Mouse (Mus musculus) 3T3-L1 (cell line): ENCODE measurements around the gene Vps13d.

Experiments
- DNase-seq: peaks from one replicate; pipeline ENCODE4 v3.0.0-alpha.2; 2015; ENCODE audit warnings: low read depth, low spot score

Vps13d gene

DNA sequence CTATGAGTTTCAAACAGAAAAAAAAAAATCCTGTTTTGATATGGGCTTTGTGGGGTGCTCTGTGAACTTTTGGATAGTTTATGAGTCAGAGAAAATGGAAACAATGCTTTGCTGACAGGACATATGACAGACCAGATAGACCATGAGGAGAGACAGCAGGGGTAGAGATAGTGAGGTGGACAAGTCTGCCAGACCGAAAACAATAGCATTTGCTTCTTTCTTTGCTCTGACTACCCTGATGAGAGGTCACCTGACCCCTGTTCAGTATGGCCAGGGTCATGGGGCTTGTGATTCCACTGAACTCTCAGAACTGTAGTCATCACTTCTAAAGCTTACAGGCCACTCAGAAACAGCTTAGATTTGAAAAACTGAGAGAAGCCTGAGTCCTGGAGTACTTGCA lies 217.7 kb downstream of the Vps13d start:
- no peak for DNase-seq

DNA sequence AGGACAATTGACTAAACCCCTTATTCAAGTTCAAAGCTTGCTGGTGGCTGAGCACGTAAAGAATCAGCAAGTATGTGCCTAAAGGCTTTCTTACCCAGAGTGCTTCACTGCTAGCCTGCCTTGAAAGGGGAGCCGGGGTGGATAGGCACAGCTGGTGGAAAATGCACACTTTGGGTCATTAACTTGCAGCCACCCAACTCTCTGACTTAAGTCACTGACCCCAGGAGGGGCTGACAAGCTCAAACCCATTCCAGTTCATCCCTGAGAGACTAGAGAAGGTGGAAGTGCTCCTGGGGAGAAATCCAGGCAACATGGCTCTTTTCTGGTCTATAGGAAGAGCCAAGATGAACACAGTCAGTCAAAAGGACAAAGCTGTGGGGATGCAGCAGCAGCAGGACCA lies 219.3 kb downstream of the Vps13d start:
- no peak for DNase-seq

DNA sequence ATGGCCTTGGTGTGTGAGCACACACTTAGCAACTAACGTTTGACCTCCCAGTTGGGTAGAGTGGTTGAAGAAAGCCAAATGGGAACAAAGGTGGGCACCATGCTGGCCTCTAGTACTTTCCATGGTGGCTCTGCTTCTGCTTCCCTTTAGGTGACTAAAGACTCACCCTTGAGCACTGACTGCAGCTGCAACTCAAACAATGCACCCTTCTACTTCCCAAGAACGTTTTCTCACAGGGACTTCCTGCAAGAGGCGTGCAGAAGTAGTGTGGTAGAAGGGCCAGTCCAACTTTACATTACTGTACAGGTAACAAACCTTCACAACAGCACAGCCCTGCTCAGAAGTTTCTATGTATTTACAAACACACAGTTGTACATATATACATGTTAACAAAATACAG lies 220.3 kb downstream of the Vps13d start:
- DNase-seq = no peak

DNA sequence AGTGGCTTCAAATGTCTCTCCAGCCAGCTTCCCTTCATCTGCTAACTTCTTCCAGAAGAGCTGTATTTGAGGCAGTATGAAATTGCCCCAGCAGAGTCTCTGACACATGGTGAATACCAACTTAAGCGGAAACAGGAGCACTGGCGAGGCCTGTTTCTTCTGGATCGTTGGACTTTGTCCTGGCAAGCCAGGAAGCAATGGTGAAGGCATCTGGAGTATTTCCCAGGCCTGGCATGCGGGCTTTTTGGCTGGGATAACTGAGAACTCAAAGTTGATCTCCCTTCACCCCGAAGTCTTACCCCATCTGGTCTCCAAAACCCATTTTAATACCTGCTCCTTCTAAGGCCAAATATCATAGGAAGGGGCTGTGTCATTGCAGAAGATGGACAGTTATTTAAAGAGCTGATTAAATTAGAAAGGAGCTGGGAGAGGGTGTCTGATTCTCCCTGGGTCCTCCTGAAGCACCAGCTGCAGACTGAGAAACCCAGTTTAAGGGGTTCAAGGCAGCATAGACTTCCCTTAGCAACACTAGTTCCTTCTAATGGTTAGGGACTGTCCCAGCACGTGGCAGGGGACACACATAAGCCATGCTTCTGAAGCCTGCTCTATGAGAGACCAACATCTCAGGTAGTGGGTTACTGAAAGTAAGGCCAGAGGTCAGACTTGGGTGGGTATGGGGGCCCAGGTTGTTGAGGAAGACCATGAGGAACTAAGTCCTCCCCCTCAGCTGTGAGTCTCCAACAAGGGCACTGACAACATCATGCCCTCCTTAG lies 221.7 kb downstream of the Vps13d start:
- no peak for DNase-seq

DNA sequence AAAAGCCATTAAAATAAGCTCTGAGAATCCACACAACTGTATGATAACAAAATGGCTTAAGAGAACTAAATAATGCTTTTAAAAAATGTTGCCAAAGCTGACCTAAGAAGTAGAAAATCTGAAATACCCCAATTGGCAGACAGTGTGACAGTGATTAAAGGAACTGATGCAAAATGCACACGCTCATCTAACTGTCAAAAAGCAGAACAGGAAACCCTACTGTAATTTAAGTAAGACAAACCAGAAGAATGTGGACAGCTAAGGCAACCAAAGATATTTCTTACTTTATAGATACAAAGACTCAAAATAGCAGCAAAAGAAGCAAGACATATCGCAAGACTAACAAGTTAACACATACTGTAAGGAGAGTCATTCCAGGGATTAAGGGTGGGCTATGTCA lies 223.8 kb downstream of the Vps13d start:
- no peak for DNase-seq

DNA sequence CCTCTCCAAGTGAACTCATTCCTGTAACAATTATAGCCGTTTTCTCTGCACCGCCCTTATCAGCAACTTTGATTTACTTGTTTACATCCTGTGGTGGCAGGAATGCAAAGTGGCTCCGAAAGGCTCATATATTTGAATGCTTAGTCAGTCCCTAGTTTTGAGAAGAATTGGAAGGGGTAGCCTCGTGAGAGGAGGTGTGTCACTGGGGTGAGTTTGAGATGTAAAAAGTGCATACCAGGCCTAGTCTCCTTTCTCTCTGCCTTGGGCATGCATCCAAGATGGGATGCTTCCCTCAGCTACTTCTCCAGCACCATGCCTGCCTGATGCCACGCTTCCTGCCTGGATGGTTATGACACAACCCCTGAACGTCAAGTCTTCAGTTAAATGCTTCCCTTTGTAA lies 225.8 kb downstream of the Vps13d start:
- DNase-seq = peak; percentile 77

DNA sequence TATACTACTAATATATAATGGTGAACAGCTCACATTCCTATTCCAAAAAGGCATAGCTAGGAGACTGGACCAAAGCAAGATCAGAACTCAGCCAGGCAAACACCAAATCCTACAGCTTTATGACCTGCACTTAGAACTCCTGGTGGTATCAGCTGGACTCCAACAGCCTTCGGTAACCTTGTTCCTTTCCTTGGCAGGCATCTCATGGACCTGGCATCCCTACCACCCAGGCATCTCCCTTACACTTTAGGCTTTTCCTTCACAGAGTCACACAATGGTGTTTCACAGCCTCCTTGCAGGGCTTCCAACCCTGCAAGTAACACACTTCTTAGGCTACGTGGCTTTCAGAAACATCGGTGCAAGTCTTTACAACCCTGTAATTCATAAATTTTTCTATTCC lies 226.4 kb downstream of the Vps13d start:
- DNase-seq = no peak

DNA sequence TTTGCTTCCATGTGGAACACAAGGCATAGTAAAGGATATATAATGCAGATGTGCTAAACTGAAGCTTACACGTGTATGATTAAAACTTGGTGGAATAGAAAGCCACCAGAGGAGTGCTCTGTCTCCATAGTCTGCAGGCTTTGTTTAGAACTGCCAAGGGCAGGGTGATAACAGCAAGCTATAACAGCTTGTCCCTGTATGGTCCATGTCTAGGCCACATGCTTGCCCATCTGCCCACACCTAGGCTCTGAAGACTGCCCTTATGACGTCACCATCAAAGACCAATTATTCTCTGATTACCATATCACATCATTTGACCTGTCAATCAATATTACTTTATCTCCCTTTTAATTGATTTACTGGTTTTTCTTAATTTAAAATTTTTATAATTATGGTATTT lies 229.6 kb downstream of the Vps13d start:
- DNase-seq = no peak

DNA sequence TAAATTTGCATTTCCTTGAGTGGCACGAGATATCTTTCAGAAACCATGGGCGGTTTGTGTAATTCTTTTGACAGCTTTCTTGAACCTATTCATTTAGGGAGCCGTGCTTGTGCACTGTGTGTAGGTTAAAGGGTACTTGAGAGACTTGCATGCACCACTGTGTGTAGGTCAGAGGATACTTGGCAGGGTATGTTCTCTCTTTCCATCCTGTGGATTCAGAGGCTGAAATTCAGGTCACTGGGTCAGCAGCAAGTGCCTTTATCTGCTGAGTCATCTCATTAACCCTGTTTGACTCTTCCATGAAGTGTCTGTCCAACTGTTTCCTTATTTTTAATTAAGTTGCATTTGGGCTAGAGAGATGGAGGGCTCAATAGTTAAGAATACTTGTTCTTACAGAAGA lies 233.1 kb downstream of the Vps13d start:
- DNase-seq = no peak

DNA sequence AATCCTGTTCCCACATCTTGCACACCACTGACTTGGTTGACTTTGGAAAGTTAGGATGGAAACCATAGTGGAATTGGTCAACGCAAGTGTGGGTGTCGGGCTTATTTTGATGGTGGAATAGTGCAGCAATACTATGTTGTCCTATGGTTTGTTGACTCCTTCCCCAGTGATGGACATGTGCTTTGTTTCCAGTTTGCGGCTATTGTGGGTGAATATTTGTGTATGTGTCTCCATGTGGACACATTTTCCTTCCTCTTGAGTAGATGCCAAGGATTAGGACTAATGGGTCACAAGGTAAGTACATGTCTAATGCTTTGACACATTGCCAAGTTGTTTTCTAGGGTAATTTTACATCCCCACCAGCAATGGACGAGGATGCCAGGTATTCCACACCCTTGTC lies 233.6 kb downstream of the Vps13d start:
- DNase-seq = no peak

DNA sequence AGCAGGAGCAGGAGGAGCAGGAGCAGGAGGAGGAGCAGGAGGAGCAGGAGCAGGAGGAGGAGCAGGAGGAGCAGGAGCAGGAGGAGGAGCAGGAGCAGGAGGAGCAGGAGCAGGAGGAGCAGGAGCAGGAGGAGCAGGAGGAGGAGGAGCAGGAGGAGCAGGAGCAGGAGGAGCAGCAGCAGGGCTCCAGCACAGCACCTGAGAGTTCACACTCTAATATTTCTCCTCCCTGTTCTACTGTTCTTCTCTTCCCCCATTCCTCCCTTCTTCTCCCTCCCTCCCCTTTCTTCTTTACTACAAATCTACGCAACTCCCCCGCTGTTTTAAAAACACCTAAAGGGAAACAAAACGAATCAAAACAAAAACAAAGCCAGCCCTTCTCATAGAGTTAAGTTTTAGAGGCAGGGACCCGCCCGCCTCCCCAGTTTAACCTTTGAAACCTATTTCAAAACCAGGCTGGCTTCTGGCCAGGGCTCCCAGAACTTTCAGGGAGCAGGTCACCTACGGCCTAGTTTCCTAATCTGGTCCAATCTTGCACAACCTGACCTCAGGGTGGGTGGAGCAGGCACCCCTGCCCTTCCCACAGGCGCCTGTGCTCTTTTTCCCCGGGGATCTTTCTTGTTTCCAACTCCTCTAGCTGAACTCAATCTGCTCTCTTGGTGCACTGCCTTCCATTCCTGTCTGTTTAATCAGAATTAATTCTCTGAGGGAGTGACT lies 234.5 kb downstream of the Vps13d start:
- DNase-seq = peak; percentile 20

DNA sequence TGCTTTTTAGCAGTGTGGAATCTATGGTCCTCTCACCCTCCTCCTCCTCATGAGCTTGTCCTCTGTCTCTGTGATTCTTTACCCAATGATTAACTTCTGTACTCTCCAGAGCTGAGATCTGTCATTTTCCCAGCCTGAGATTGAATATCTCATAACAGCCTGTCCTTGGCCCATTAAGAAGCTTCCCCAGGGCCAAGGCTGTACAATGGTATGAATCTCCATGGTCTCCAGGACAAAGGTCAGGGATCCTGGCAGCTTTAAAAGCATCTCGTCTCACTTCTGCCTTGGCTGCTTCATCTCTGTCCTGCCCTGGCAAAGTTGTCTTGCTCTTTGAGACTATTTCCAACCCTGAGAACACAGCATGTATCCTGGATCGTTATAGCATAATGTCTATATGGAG lies 237.1 kb downstream of the Vps13d start:
- DNase-seq = no peak

DNA sequence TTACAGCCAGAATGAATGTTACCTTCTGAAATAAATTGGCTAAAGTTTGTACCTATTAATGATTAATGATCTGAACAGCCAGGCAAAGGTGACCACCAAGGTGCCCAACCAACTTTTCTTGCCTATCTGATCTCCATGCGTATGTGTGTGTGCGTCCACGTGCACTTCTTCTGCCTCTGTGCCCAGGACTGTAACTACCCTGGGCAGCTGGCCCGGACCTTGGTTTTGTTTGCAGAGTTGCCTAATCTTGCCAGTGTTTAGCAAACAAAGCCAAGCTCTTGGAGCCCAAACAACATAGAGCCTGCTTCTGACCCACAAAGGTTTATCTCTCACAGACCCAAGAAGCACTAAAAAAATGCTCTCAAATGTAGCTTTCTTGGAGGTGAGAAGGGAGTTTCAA lies 237.6 kb downstream of the Vps13d start:
- DNase-seq = no peak

DNA sequence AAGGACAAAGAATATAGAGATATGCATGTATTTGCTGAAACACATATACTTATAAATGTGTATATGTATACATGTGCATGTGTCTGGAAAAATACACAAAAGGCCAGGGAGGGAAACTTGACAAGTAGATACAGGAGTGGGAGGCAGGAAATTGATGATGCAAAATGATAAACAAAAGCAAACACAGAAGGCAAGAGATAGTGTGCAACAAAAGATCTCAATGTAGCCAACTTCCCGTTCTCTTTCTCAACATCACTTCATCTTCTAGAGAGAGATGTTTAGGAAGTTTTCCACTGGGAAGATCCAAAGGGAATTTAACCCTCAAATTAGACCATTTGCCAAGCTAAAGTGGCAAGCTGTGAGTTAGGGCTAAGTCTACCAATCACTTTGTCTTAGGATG lies 238.5 kb downstream of the Vps13d start:
- DNase-seq = no peak

DNA sequence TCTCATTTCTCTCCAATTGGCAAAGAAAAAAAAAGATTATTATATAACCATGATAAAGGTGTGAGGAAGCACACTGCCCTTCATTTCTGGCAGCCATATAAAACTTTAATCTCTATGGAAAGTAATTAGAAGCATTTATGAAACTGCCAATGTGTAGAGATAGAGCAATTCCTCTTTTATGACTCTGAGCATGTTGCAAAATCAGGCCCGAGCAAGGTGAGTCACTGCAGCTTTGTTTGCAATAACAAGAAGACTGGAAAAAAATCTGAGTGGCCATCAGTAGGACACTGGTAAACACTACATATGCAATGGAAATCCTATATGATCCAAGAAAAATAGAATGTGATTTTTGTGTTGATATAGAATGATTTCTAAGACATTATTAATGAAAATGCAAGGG lies 238.9 kb downstream of the Vps13d start:
- peak; percentile 61 for DNase-seq

DNA sequence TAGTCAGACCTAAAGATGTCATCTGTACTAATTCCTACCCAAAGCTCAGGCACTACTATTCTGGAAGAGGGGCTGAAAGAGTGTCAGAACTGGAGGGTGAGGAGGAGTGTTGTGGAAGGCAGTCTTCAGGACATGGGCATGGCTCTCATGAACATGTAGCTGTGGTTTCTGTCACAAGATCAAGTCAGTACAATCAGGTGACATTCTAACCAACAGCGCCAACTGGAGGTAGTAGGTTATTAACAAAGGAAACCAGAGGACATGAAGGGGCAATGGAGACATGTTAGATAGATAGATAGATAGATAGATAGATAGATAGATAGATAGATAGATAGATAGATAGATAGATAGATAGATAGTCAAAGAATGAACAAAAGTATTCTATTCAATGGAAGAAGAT lies 241.4 kb downstream of the Vps13d start:
- no peak for DNase-seq

DNA sequence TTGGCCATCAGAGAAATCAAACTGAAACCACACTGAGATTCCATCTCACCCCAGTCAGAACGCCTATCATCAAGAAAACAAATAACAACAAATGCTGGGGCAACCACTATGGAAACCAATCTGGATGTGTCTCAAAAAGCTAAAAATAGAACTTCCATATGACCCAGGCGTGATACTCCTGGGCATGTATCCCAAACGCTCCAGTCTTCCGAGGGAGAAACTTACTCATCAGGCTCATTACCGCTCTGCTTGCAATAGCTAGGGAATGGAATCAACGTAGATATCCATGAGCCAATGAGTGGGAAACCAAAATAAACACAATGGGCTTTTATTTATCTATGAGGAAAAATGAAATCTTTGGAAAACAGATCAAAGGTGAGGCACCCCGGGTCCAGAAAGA lies 242.9 kb downstream of the Vps13d start:
- DNase-seq = peak; percentile 91

DNA sequence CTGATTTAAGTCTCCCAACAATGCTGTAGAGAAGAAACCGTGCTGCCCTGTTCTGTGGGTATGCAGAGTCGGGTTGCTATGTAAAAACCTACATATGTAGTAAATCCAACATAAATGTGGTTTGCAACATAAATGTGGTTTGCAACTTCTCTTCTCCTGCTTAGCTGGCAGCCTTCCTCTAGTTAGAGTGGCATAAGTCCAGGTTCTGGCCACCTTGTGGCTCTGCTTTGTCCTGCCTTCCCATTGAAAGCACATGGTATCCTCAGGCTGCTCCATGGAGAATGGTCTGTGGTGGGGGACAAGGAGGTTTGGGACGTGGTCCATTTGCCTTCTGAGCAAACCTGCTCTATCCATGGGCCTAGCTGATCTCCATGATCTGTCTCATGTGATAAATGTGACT lies 243.9 kb downstream of the Vps13d start:
- peak; percentile 66 for DNase-seq

DNA sequence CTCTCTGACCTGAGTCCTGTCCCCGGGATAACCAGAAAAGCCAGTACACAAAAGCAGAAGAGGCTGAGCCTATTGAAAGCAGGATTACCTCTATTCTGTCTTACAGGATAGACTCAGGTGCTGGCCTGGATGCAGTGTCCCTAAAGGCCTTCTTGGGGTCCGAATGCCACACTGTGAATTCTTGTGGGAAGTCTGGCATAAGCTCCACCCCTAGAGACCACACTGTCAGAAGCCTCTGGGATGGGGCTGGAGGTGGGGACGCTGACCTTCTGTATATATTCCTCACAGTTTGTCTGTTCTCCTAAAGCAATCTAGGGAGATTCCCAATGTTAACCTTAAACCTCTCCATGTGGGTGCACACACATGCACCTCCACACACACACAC lies 244.5 kb downstream of the Vps13d start:
- DNase-seq = no peak

DNA sequence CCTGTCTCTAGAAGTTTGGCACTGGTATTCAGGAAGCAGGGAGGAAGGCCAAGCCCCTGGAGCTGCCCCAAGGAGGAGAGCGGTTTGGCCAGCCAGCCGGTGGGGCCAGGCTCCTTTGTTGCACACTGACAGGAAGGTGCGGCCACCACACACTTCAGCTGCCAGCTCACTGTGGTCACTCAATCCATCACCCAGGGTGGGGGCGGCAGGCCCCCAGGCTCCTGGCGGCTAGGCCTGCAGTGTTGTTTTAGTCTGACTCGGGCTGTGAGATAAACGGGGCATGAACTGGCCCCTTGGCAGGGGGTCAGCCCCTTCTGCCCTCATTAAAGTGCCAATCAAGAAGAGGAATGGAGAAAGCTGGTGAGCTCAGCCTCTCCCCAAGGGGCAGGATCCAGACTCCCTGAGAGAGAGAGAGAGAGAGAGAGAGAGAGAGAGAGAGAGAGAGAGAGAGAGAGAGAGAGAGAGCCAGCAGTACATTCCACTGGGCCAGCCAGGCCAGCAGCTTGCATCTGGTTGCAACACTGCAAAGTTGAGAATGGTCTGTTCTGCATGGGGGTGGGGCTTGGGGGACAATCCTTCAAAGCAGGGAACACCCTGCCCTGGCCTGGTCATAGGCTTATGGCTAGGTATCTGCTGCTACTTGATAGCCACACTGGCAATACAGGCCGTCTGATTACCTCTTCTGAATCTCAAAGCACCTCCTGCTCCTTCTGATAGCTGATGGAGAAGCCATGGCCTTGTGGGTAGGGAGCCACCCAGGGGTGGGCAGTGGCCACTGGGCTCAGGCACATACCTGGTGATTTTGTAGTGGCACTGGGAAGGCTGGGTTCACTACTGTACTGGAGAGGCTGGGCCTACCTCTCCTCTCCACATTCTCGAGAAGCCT lies 245.1 kb downstream of the Vps13d start:
- DNase-seq = peak; percentile 97

DNA sequence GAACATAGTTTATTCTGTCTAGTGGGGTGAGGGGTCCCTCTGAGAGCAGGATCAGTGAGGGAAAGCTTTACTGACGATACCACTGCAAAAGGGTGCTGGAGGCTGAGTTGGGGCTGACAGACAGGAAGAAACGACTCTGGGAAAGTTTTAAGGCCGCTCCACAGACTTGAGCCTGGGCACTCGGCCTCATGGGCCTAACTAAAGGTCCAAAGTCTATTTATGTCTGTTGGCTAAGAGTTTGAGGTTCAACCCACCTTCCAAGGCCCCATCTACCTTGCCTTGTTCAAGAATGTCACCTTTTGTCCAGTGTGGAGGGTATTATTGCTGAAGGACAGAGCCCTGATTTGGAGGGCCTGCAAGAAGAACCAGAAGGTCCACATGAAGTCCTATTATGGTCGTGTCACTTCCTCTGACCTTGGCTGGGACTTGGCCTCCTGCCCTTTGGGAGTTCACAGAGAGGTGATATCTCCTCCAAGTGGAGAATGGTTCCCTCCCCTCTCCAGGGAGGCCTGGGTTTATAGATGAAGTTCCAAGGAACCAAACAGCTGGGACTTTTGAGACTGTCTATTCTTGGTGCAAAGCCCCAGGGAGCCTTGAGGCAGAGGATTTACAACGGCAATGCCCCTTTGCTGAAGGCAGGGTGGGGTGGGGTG lies 246.9 kb downstream of the Vps13d start:
- DNase-seq = peak; percentile 51

DNA sequence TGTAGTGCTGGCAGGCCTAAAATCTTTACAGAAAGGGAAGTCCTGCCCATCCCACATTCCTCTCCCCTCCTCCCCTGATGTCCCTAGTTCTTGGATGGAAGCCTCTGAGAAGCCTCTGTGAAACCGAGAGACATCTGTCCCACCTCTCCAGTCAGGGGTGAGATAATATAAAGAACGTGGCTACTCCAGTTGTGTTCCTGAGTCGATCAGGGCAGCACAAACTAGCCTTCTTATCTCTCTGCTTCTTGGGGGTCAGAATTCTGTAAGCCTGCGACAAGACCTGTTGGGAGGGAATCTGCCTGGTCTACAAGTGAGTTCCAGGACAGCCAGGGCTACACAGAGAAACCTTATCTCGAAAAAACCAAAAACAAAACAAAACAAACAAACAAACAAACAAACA lies 251.5 kb downstream of the Vps13d start:
- DNase-seq = no peak
